Mouse (Mus musculus): ENCODE measurements around the gene Lamtor5. TPM values are rescaled to one million over a fixed set of nuclear protein-coding genes. Genes with fewer than 3 reads are reported as not detected.
"Not testable (repeated sequence)": the region's sequence is repeated elsewhere in the genome, so short reads cannot be mapped to it uniquely, and the experiment has no call there.

Lamtor5 gene
- polyA plus RNA-seq, 1 experiment from 2014 or later, result 190 TPM

GRCm38 (mm10) chr3:107275996-107276395 lies 2.7 kb upstream of the Lamtor5 start:
- ATAC-seq (ENCODE audit: low FRiP score, low TSS enrichment) (no peak), DNase-seq (no peak)
- H3K27ac ChIP-seq (replicated peaks; ENCODE audit: low read depth, low read length), result no peak overlapping the region
- H3K4me1 ChIP-seq (ENCODE audit: control insufficient read depth, insufficient read depth, low read length), result peaks cover 11% of the 10 kb centered on the region; the same call in 1 of the 2 replicates
- H3K9me3 ChIP-seq (ENCODE audit: control insufficient read depth, low read length), result no peaks in the 10 kb centered on the region
- H3K4me2 ChIP-seq (ENCODE audit: low read length), result no peak overlapping the region
- no peaks in the 10 kb centered on the region for H3K27me3 ChIP-seq (ENCODE audit: control insufficient read depth, insufficient read depth, low read length)
- H3K9ac ChIP-seq (replicated peaks; ENCODE audit: low read length), result no peak overlapping the region
- no peaks in the 10 kb centered on the region for H3K36me3 ChIP-seq (ENCODE audit: control insufficient read depth, insufficient read depth, low read length)
- 61% methylated on average over 4 of the region's 4 CpGs for WGBS
- H3K4me3 ChIP-seq (replicated peaks; ENCODE audit: low read depth, low read length), result no peak overlapping the region

DNA sequence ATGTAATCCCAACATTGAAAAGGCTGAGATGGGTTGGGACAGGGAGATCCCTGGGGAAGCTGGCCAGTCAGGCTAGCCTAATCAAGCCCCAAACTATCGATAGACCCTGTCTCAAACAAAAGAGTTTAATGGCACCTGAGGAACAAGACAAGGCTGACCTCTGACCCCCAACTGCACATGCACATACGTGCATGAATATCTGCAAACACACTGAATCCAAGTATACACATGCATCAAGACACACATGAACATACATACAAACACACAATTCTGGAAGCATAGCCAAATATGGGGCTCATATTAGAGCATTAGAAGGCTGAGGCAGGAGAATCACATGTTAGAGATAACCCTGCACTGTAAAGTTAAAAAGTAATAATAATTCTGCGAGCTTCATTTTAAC lies 2.0 kb upstream of the Lamtor5 start:
- Histone ChIP-seq H3K36me3 (ENCODE audit: control insufficient read depth, insufficient read depth, low read length) (no peaks in the 10 kb centered on the region), H3K27me3 (ENCODE audit: control insufficient read depth, insufficient read depth, low read length) (no peaks in the 10 kb centered on the region), H3K4me3 (replicated peaks; ENCODE audit: low read depth, low read length) (no peak overlapping the region), H3K9ac (replicated peaks; ENCODE audit: low read length) (no peak overlapping the region), H3K27ac (replicated peaks; ENCODE audit: low read depth, low read length) (no peak overlapping the region), H3K9me3 (ENCODE audit: control insufficient read depth, low read length) (no peaks in the 10 kb centered on the region), H3K4me2 (ENCODE audit: low read length) (no peak overlapping the region), H3K4me1 (ENCODE audit: control insufficient read depth, insufficient read depth, low read length) (peaks cover 11% of the 10 kb centered on the region; the same call in 1 of the 2 replicates)
- WGBS, result 91% methylated on average over 3 of the region's 3 CpGs
- ATAC-seq (ENCODE audit: low FRiP score, low TSS enrichment) (no peak), DNase-seq (no peak)

- DNase-seq (no peak), ATAC-seq (ENCODE audit: low FRiP score, low TSS enrichment) (no peak)
- no peak overlapping the region for H3K27ac ChIP-seq (replicated peaks; ENCODE audit: low read depth, low read length)
- no peaks in the 10 kb centered on the region for H3K9me3 ChIP-seq (ENCODE audit: control insufficient read depth, low read length)
- WGBS, result 85% methylated on average over 2 of the region's 2 CpGs
- H3K27me3 ChIP-seq (ENCODE audit: control insufficient read depth, insufficient read depth, low read length), result no peaks in the 10 kb centered on the region
- H3K36me3 ChIP-seq (ENCODE audit: control insufficient read depth, insufficient read depth, low read length), result peaks cover 18% of the 10 kb centered on the region
- H3K9ac ChIP-seq (replicated peaks; ENCODE audit: low read length), result no peak overlapping the region
- no peak overlapping the region for H3K4me3 ChIP-seq (replicated peaks; ENCODE audit: low read depth, low read length)
- H3K4me1 ChIP-seq (ENCODE audit: control insufficient read depth, insufficient read depth, low read length), result no peaks in the 10 kb centered on the region
- no peak overlapping the region for H3K4me2 ChIP-seq (ENCODE audit: low read length)
These were observed 7.5 kb downstream of the Lamtor5 start for GRCm38 (mm10) chr3:107286123-107286522.

GRCm38 (mm10) chr3:107287346-107287745 lies 8.7 kb downstream of the Lamtor5 start:
- Histone ChIP-seq H3K4me1 (ENCODE audit: control insufficient read depth, insufficient read depth, low read length) (no peaks in the 10 kb centered on the region), H3K9me3 (ENCODE audit: control insufficient read depth, low read length) (no peaks in the 10 kb centered on the region), H3K27ac (replicated peaks; ENCODE audit: low read depth, low read length) (no peak overlapping the region), H3K4me3 (replicated peaks; ENCODE audit: low read depth, low read length) (no peak overlapping the region), H3K4me2 (ENCODE audit: low read length) (no peak overlapping the region), H3K36me3 (ENCODE audit: control insufficient read depth, insufficient read depth, low read length) (peaks cover 15% of the 10 kb centered on the region), H3K9ac (replicated peaks; ENCODE audit: low read length) (no peak overlapping the region), H3K27me3 (ENCODE audit: control insufficient read depth, insufficient read depth, low read length) (no peaks in the 10 kb centered on the region)
- no peak for DNase-seq
- ATAC-seq (ENCODE audit: low FRiP score, low TSS enrichment), result no peak

- peak; percentile 26 for DNase-seq
- no peak for ATAC-seq (ENCODE audit: low FRiP score, low TSS enrichment)
These were observed 12.2 kb downstream of the Lamtor5 start, which contains the start of gene Slc16a4 for GRCm38 (mm10) chr3:107290764-107291381. Gene Slc16a4 (plus strand): TSS chr3:107291230.

GRCm38 (mm10) chr3:107295672-107296360 lies 17.2 kb downstream of the Lamtor5 start:
- H3K4me1 ChIP-seq (ENCODE audit: control insufficient read depth, insufficient read depth, low read length), result no peaks in the 10 kb centered on the region
- H3K4me3 ChIP-seq (replicated peaks; ENCODE audit: low read depth, low read length), result no peak overlapping the region
- no peak overlapping the region for H3K9ac ChIP-seq (replicated peaks; ENCODE audit: low read length)
- no peaks in the 10 kb centered on the region for H3K27me3 ChIP-seq (ENCODE audit: control insufficient read depth, insufficient read depth, low read length)
- H3K4me2 ChIP-seq (ENCODE audit: low read length), result no peak overlapping the region
- no peaks in the 10 kb centered on the region for H3K9me3 ChIP-seq (ENCODE audit: control insufficient read depth, low read length)
- 93% methylated on average over 5 of the region's 5 CpGs for WGBS
- H3K27ac ChIP-seq (replicated peaks; ENCODE audit: low read depth, low read length), result no peak overlapping the region
- ATAC-seq (ENCODE audit: low FRiP score, low TSS enrichment) (no peak), DNase-seq (no peak)
- H3K36me3 ChIP-seq (ENCODE audit: control insufficient read depth, insufficient read depth, low read length), result no peaks in the 10 kb centered on the region

More at GRCm38 (mm10) chr3:107290764-107291381, 12.2 kb downstream of the Lamtor5 start, which contains the start of gene Slc16a4:
- Histone ChIP-seq H3K27ac (replicated peaks; ENCODE audit: low read depth, low read length) (no peak within 1 kb of the TSS), H3K4me1 (ENCODE audit: control insufficient read depth, insufficient read depth, low read length) (no peaks in the 10 kb centered on the region), H3K9me3 (ENCODE audit: control insufficient read depth, low read length) (no peaks in the 10 kb centered on the region), H3K9ac (replicated peaks; ENCODE audit: low read length) (no peak within 1 kb of the TSS), H3K36me3 (ENCODE audit: control insufficient read depth, insufficient read depth, low read length) (no peaks in the 10 kb centered on the region), H3K27me3 (ENCODE audit: control insufficient read depth, insufficient read depth, low read length) (no peaks in the 10 kb centered on the region), H3K4me2 (ENCODE audit: low read length) (no peak within 1 kb of the TSS), H3K4me3 (replicated peaks; ENCODE audit: low read depth, low read length) (no peak within 1 kb of the TSS)
- WGBS, result 33% methylated on average over 9 of the region's 9 CpGs

DNA sequence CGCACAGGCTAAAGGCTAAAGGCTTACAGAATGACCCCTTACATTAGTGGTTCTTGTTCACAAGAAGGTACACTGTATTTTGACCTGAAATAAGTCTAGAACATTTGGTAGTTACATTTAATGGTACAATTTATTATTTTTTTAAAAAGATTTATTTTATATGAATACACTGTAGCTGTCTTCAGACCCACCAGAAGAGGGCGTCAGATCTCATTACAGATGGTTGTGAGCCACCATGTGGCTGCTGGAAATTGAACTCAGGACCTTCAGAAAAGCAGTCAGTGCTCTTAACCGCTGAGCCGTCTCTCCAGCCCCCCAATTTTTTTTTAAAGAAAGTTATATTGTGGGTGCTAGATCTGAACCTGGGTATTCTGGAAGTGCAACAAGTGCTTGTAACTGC lies 18.3 kb downstream of the Lamtor5 start:
- H3K4me3 ChIP-seq (replicated peaks; ENCODE audit: low read depth, low read length); H3K9me3 ChIP-seq (ENCODE audit: control insufficient read depth, low read length); H3K27ac ChIP-seq (replicated peaks; ENCODE audit: low read depth, low read length); H3K4me2 ChIP-seq (ENCODE audit: low read length); DNase-seq; H3K27me3 ChIP-seq (ENCODE audit: control insufficient read depth, insufficient read depth, low read length); H3K36me3 ChIP-seq (ENCODE audit: control insufficient read depth, insufficient read depth, low read length); ATAC-seq (ENCODE audit: low FRiP score, low TSS enrichment); H3K4me1 ChIP-seq (ENCODE audit: control insufficient read depth, insufficient read depth, low read length); H3K9ac ChIP-seq (replicated peaks; ENCODE audit: low read length): not testable (repeated sequence)
- 72% methylated on average over 4 of the region's 4 CpGs for WGBS

DNA sequence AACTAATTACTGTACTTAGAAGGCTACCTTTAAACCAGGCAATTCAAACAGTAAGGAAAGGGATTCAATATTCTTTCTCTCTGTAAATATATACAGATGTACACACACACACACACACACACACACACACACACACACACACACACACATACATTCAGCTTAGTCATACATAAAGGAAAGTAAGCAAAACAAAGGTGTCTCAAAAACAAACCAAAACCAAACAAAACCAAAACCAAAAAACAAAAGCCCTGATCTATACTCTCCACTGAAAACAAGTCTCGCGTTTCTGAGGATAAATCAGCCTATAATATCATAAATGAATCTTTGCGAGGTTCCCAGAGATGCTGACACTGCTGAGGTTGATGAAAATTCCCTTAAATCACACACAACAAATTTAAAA lies 38.7 kb downstream of the Lamtor5 start:
- Histone ChIP-seq H3K36me3 (ENCODE audit: control insufficient read depth, insufficient read depth, low read length) (no peaks in the 10 kb centered on the region), H3K4me2 (ENCODE audit: low read length) (no peak overlapping the region), H3K4me3 (replicated peaks; ENCODE audit: low read depth, low read length) (no peak overlapping the region), H3K9me3 (ENCODE audit: control insufficient read depth, low read length) (no peaks in the 10 kb centered on the region), H3K9ac (replicated peaks; ENCODE audit: low read length) (no peak overlapping the region), H3K27me3 (ENCODE audit: control insufficient read depth, insufficient read depth, low read length) (no peaks in the 10 kb centered on the region), H3K27ac (replicated peaks; ENCODE audit: low read depth, low read length) (no peak overlapping the region), H3K4me1 (ENCODE audit: control insufficient read depth, insufficient read depth, low read length) (0 out of 2 replicates have a peak, but pooled peaks cover 3% of the 10 kb centered on the region)
- no peak for DNase-seq
- WGBS, result 94% methylated on average over 3 of the region's 3 CpGs
- ATAC-seq (ENCODE audit: low FRiP score, low TSS enrichment), result no peak

DNA sequence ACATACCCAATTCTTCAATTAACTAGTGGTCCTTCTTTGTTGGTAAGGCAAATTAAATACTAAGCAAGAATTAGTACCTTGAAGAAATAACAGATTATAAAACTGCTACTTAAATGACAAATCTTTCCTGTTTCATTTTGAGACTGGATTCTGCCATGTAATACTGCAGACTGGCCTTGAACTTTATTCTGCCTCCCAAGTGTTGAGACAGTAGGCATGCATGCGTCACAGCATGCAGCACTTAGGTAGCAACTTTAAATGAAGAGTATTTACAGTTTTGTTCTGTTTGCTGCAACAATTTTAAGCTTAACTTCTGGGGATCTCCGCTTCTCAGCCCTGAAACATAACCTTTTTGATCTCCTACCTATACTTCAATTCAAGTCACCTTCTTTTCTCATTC lies 42.5 kb downstream of the Lamtor5 start:
- Histone ChIP-seq H3K27me3 (ENCODE audit: control insufficient read depth, insufficient read depth, low read length) (no peaks in the 10 kb centered on the region), H3K4me1 (ENCODE audit: control insufficient read depth, insufficient read depth, low read length) (peaks cover 25% of the 10 kb centered on the region), H3K36me3 (ENCODE audit: control insufficient read depth, insufficient read depth, low read length) (peaks cover 14% of the 10 kb centered on the region), H3K4me2 (ENCODE audit: low read length) (no peak overlapping the region), H3K27ac (replicated peaks; ENCODE audit: low read depth, low read length) (no peak overlapping the region), H3K9ac (replicated peaks; ENCODE audit: low read length) (no peak overlapping the region), H3K9me3 (ENCODE audit: control insufficient read depth, low read length) (no peaks in the 10 kb centered on the region), H3K4me3 (replicated peaks; ENCODE audit: low read depth, low read length) (no peak overlapping the region)
- ATAC-seq (ENCODE audit: low FRiP score, low TSS enrichment), result no peak
- no peak for DNase-seq
- WGBS, result 97% methylated on average over 2 of the region's 2 CpGs
